Mouse (Mus musculus) sigmoid colon, adult 10 weeks (tissue): ENCODE data around the gene Nfic. TPM values are rescaled to one million over a fixed set of nuclear protein-coding genes. Genes with fewer than 3 reads are reported as not detected.

Source experiments
- polyA plus RNA-seq: library from polyadenylated mRNA; stranded (reverse); fragments of 350-450 nt; fragmentation: Illumina TruSeq; extraction: RNeasy Lipid Tissue Mini Kit (QIAGEN cat#74804); gene quantifications from one replicate; pipeline ENCODE4 v1.2.3, GENCODE M21; 2014; ENCODE audit warnings: low read depth, low replicate concordance

Gene Nfic
- 8.2 TPM for polyA plus RNA-seq

DNA sequence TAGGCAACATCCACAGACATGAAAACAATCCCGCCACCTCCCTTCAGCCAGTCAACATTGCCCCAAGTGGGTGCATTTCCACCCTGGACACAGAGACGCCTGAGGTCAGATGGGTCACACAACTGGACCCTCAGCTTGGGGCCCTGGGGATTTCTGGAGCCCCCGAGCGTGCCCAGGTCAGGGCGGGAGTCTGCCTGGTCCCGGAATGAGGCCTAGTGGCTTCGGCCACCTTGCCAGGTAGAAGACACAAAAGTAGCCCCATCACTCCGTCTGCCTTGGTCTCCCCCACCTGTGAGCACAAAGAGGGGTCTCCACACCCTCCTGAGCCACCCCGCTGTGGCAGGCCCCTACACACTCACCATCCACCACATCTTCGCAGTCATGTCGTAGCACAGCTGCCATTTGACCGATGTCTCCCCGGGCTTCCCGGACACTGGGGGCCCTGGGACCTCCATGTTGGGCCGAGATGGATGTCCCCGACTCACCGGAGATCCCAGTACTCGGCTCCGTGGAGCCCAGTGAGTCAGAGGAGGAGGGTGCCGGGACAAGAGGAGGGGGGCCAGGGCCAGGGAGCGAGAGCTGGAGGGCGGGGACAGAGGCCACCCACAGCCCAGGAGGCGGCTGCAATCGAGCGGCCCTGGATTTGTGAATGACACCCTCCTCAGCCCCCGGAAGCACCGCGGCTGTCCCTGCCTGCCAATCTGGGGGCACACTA, at the start of gene Nfic:
Nfic (minus strand) TSS at position 455 of the 715 bp plus-strand sequence.

GRCm38 (mm10) chr10:81500032-81500431, 44.6 kb upstream of the Nfic start, which contains the start of gene S1pr4:
Gene S1pr4 (minus strand): TSS chr10:81500132.

DNA sequence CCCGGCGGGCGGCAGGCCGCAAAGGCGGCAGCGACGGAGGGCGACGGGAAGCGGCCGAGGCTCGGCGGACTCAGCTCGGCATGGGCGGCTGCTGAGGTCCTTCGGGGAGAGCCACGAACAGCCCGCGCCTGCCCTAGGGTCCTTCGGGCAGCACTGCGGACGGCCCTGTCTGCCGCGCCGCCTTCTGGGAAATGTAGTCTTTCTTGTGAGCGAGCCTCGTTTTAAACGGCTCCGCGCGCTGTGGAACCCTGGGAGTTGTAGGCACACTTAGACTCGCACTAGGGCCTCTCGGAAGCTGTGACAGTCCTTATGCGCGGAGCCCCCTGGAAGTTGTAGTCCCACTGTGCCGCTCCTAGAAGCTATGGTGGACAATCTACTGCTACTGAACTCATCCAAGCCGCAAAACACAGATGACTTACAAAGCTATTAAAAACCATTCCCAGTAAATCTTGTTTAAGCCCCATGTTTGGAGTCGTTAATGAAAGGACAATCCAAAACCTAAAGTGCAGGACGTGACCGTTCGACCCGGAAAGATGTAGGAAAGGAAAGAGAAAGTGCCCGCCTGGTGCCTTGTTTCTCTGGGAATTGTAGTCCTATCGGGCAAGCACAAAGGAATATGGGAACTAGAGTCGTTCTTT, 40.9 kb upstream of the Nfic start, which contains the start of gene Ncln:
Ncln (minus strand) TSS at position 129 of the 638 bp plus-strand sequence.

GRCm38 (mm10) chr10:81482533-81482889, 27.1 kb upstream of the Nfic start, which contains the start of gene Celf5:
Gene Celf5 (minus strand): TSS chr10:81482709.

GRCm38 (mm10) chr10:81392781-81393185, 62.7 kb downstream of the Nfic start, which contains the start of gene Smim24:
Gene Smim24 (plus strand): TSS chr10:81393051.

DNA sequence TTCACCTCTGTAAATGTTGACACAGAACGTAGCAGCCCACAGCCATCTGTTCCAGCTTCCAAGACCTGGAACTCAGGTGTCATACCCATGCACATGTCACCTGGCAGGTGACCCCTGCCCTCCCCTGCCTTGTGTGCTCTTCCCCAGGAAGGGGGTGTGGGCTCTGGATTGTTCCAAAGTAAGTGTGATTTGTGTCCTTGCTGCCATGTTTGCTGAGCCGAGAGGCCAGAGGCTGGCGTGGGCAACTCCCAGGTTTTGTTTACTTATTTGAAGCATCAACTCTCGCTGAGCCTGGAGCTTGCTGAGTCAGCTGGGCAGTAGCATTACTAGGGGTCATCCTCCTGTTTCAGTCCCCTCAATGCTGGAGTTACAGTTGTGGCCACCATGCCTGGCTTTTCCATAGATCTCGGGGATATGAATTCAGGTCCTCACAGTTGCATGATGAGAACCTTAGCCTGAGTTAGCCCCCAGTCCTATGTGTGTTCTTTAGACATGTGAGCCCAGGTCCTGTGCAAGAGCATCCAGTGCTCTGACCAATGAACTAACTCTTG, 66.9 kb downstream of the Nfic start, which contains the start of gene Gm48552:
Gm48552 (plus strand) TSS at position 501 of the 551 bp plus-strand sequence.

DNA sequence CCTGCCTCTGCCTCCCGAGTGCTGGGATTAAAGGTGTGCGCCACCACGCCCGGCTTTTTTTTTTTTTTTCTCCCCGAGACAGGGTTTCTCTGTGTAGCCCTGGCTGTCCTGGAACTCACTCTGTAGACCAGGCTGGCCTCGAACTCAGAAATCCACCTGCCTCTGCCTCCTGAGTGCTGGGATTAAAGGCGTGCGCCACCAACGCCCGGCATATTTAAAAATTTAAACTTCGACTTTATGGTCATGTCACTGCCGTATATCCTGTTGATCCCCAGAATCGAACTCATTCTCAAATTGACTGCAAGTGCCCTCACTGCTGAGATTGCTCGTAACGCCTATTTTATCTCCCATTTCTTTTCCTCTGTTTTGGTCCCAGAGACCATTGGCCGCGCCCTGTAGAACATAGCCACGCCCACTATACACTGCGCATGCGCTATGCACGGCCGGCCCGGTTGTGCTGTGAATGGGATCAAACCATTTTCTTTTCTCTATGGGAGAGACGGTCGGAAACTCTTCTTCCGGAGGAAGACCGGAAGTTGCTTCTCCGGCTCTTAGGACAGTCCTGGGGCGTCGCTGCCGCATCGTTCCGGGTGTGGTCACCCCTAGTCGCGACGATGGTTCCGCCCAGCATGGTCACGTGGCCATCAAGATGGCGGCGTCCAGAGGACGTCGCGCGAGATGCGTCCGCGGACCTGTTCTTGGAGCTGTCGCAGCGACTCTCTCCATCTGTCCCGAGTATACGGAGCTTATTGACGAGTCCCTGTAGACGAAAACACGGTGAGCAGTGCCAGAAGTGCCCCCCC, 71.4 kb downstream of the Nfic start, which contains the start of the genes Dohh and Gm48551:
Dohh (plus strand) TSS at position 627 of the 803 bp plus-strand sequence.
Gm48551 (plus strand) TSS at position 665 of the 803 bp plus-strand sequence.

DNA sequence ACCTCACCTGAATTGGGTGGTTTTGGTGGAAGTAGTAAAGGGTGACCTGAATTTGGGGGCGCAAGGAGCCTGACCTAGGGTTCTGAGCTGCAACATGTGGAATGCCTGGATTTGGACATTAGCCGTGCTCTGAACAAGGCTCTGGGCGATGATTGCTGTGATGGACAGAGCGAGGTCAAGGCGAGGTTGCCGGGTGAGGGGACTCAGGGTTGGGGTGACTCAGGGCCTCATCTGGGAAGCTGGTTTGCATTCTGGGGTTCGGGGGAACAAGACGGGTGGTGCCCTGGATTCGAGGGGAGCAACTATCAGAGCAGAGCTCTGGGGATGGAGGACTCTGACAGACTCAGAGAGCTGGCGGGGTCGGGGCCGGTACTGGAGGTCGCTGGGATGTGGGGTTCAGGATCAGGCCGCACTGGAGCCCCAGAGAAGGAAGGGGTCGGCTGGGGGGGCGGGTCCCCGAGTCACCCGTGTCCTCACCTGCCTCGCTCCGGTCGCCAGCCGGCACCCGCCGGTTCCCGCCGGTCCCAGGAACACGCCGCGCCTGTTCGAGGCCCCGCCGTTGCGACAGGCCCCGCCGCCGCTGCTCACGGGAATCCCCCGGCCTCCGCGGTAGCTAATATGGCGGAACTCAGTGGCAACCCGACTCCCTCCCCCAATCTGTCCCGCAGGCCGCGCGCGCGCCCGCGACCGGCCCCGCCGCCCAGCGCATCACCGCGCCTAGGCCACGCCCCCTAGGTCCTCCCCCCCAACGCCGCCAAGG, 77.5 kb downstream of the Nfic start, which contains the start of gene Fzr1:
Fzr1 (minus strand) TSS at position 724 of the 760 bp plus-strand sequence.

DNA sequence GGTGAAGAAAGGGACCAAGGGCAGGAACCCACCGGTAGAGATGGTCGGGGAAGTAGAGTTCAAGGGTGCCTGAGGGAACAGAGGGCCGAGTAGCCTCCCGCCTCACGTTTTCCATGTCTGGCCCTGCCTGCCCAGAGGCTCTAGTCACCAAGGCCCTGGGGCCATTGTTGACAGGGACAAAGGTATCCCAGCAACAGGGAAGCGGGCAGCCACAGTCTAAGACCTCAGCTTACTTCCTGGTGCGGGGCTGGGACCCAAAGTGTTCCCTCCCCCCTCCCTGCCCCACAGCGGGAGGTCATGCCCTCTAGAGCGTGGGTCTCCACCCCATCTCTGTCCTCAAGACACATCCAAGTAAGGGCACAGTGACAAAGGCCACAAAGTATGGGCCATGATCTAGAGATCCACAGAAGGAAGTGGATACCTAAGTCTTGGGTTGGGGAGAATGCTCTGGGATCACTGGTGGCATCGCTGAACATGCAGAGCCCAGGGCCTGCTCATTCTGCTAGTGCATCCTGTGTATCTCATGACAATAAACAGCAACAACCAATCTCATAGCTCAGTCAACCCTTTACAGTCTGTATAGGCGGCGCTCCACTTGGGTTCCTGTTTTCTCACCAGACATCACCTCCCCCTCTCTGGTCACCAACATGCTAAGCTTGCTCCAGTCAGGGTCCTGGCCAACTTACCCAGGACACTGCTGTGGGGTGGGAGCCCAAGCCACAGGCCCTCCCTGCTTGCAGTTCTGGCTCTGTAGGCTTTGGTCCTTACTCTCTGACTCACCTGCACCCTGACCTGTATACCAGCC, 89.6 kb downstream of the Nfic start, which contains the start of gene 4930404N11Rik:
4930404N11Rik (minus strand) TSS at position 145 of the 805 bp plus-strand sequence.

DNA sequence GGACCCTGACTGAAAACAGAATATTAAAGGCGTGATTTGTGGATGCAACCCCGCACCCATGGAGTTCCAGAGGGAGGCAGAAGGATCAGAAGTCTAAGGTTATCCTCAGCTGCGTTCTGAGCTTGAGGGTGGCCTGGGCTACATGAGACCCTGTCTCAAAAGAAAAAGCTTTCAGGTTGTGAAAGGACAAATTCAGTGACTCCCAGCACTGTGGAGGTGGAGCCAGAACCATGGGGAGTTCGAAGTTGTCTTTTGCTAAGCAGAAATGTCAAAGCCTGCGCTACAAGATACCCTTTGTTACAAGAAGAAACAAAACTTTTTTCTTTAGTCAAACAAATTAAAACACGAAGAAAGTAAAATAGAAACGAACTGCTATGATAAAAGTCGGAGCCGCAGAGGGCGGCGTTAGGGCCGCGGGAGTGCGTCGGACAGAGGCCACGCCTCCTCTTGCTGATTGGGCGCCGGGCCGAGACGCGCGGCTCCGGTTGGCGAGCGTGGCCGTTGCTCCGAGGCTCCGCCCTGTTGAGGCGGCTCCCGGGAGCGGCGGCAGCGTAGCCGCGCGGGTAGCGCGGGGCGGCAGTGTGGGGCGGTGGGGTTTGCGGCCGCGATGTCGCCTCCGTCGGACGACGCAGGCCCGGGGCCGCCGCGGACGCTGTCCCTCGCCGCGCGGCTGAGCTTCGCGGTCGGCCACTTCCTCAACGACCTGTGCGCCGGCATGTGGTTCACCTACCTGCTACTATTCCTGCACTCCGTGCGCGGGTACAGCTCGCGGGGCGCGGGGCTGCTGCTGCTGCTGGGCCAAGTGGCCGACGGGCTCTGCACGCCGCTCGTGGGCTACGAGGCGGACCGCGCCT, 98.2 kb downstream of the Nfic start, which contains the start of gene Mfsd12:
Mfsd12 (plus strand) TSS at position 501 of the 854 bp plus-strand sequence.

GRCm38 (mm10) chr10:81350351-81351063, 104.9 kb downstream of the Nfic start, which contains the start of gene Hmg20b:
Gene Hmg20b (minus strand): TSS chr10:81350480.

Other genes with a start within 250 kb of the Nfic start
- gene Atcay, start 224.8 kb downstream of the Nfic start, polyA plus RNA-seq, result 0.19 TPM
- 0.63 TPM for gene Zfr2, start 222.5 kb downstream of the Nfic start, polyA plus RNA-seq
- gene Matk, start 202.7 kb downstream of the Nfic start, polyA plus RNA-seq, result not detected
- gene Mrpl54, start 188.7 kb downstream of the Nfic start, polyA plus RNA-seq, result 1.2 TPM
- gene Apba3, start 188.7 kb downstream of the Nfic start, polyA plus RNA-seq, result not detected
- gene Tjp3, start 164.1 kb downstream of the Nfic start, polyA plus RNA-seq, result 7.8 TPM
- gene Pip5k1c, start 162.7 kb downstream of the Nfic start, polyA plus RNA-seq, result 2.6 TPM
- 0.16 TPM for gene Cactin, start 134.5 kb downstream of the Nfic start, polyA plus RNA-seq
- not detected for gene Tbxa2r, start 126.9 kb downstream of the Nfic start, polyA plus RNA-seq
- gene Gipc3, start 112.4 kb downstream of the Nfic start, polyA plus RNA-seq, result not detected
- gene Hmg20b, start 105.2 kb downstream of the Nfic start, polyA plus RNA-seq, result 11.0 TPM
- 0.13 TPM for gene Mfsd12, start 98.1 kb downstream of the Nfic start, polyA plus RNA-seq
- not detected for gene 4930404N11Rik, start 89.8 kb downstream of the Nfic start, polyA plus RNA-seq
- 0.19 TPM for gene Fzr1, start 77.1 kb downstream of the Nfic start, polyA plus RNA-seq
- not detected for gene Dohh, start 71.2 kb downstream of the Nfic start, polyA plus RNA-seq
- 0.32 TPM for gene Gm48551, start 71.2 kb downstream of the Nfic start, polyA plus RNA-seq
- not detected for gene Gm48552, start 66.6 kb downstream of the Nfic start, polyA plus RNA-seq
- gene Smim24, start 62.6 kb downstream of the Nfic start, polyA plus RNA-seq, result 21.2 TPM
- gene Celf5, start 27.1 kb upstream of the Nfic start, polyA plus RNA-seq, result 3.1 TPM
- not detected for gene Ncln, start 40.8 kb upstream of the Nfic start, polyA plus RNA-seq
- not detected for gene S1pr4, start 44.5 kb upstream of the Nfic start, polyA plus RNA-seq
- gene Gna15, start 68.6 kb upstream of the Nfic start, polyA plus RNA-seq, result not detected
- gene Gna11, start 89.6 kb upstream of the Nfic start, polyA plus RNA-seq, result 8.6 TPM
- gene Aes, start 103.9 kb upstream of the Nfic start, polyA plus RNA-seq, result 16.2 TPM
- gene Tle2, start 118.9 kb upstream of the Nfic start, polyA plus RNA-seq, result 1.1 TPM
- 2.0 TPM for gene Tle6, start 145.4 kb upstream of the Nfic start, polyA plus RNA-seq
- gene BC025920, start 150.6 kb upstream of the Nfic start, polyA plus RNA-seq, result 3.1 TPM
- not detected for gene Sirt6, start 172.2 kb upstream of the Nfic start, polyA plus RNA-seq
- gene Ankrd24, start 172.9 kb upstream of the Nfic start, polyA plus RNA-seq, result 2.2 TPM
- 16.4 TPM for gene Gm10778, start 193.4 kb upstream of the Nfic start, polyA plus RNA-seq
- gene Zfp433, start 249.2 kb upstream of the Nfic start, polyA plus RNA-seq, result 35.5 TPM